Mouse (Mus musculus) neural tube, embryonic 10.5 days (tissue): ENCODE data around the gene Nhsl2.

Experiments used
- DNase-seq: peaks from one replicate; pipeline ENCODE4 v3.0.0-alpha.2; 2017; ENCODE audit warnings: low spot score; ENCODE audit errors: extremely low spot score

Gene Nhsl2

GRCm38 (mm10) chrX:101901806-101902490 is 52.8 kb downstream of the Nhsl2 start:
- DNase-seq: peak; percentile 15

- DNase-seq: no peak
Measured at GRCm38 (mm10) chrX:101902597-101902996, 53.4 kb downstream of the Nhsl2 start.

- no peak for DNase-seq
Measured at GRCm38 (mm10) chrX:101907301-101907700, 58.1 kb downstream of the Nhsl2 start.

GRCm38 (mm10) chrX:101929131-101929530 is 79.9 kb downstream of the Nhsl2 start:
- DNase-seq: no peak

- DNase-seq: no peak
Measured at GRCm38 (mm10) chrX:101930301-101930700, 81.1 kb downstream of the Nhsl2 start.

GRCm38 (mm10) chrX:101931016-101931415 is 81.8 kb downstream of the Nhsl2 start:
- no peak for DNase-seq

GRCm38 (mm10) chrX:101932244-101932643 is 83.1 kb downstream of the Nhsl2 start:
- DNase-seq: no peak

- no peak for DNase-seq
Measured at GRCm38 (mm10) chrX:101933346-101933745, 84.2 kb downstream of the Nhsl2 start.

GRCm38 (mm10) chrX:101935291-101935840 is 86.2 kb downstream of the Nhsl2 start:
- no peak for DNase-seq

GRCm38 (mm10) chrX:101939486-101939885 is 90.3 kb downstream of the Nhsl2 start:
- no peak for DNase-seq

GRCm38 (mm10) chrX:101942461-101942896 is 93.3 kb downstream of the Nhsl2 start:
- DNase-seq: peak; percentile 63

GRCm38 (mm10) chrX:101943743-101944142 is 94.6 kb downstream of the Nhsl2 start:
- DNase-seq: no peak

GRCm38 (mm10) chrX:101944761-101945330 is 95.7 kb downstream of the Nhsl2 start:
- no peak for DNase-seq

GRCm38 (mm10) chrX:101952436-101952835 is 103.3 kb downstream of the Nhsl2 start:
- no peak for DNase-seq

GRCm38 (mm10) chrX:101953256-101953655 is 104.1 kb downstream of the Nhsl2 start:
- no peak for DNase-seq

- peak; percentile 81 for DNase-seq
Measured at GRCm38 (mm10) chrX:101953787-101954491, 104.8 kb downstream of the Nhsl2 start.

GRCm38 (mm10) chrX:101954492-101954851 is 105.3 kb downstream of the Nhsl2 start:
- no peak for DNase-seq

GRCm38 (mm10) chrX:101961848-101962247 is 112.7 kb downstream of the Nhsl2 start:
- no peak for DNase-seq

- DNase-seq: no peak
Measured at GRCm38 (mm10) chrX:101963711-101964110, 114.5 kb downstream of the Nhsl2 start.

- no peak for DNase-seq
Measured at GRCm38 (mm10) chrX:101973028-101973427, 123.8 kb downstream of the Nhsl2 start.

- no peak for DNase-seq
Measured at GRCm38 (mm10) chrX:101976931-101977330, 127.7 kb downstream of the Nhsl2 start.

- no peak for DNase-seq
Measured at GRCm38 (mm10) chrX:101978861-101979260, 129.7 kb downstream of the Nhsl2 start.
